Mouse (Mus musculus): ENCODE data around the gene Jmjd8.
A peak's percentile ranks its signal among the peaks of the same experiment; 100 is the strongest.
"Not testable (repeated sequence)": the region's sequence is repeated elsewhere in the genome, so short reads cannot be mapped to it uniquely, and the experiment has no call there.

Gene Jmjd8

GRCm38 (mm10) chr17:25828712-25829557 is at the start of gene Jmjd8:
Jmjd8 (plus strand) TSS chr17:25828867.
- DNase-seq (ENCODE audit: extremely low read depth, low read depth, low spot score) = no peak

- DNase-seq (ENCODE audit: extremely low read depth, low read depth, low spot score) = no peak
These were observed 47.3 kb upstream of the Jmjd8 start for GRCm38 (mm10) chr17:25781339-25781738.

GRCm38 (mm10) chr17:25783086-25783485 is 45.6 kb upstream of the Jmjd8 start:
- no peak for DNase-seq (ENCODE audit: extremely low read depth, low read depth, low spot score)

- no peak for DNase-seq (ENCODE audit: extremely low read depth, low read depth, low spot score)
These were observed 44.6 kb upstream of the Jmjd8 start for GRCm38 (mm10) chr17:25783861-25784574.

GRCm38 (mm10) chr17:25785281-25785745 is 43.4 kb upstream of the Jmjd8 start, which contains the start of gene Haghl:
Haghl (minus strand) TSS chr17:25785673.
- no peak for DNase-seq (ENCODE audit: extremely low read depth, low read depth, low spot score)

GRCm38 (mm10) chr17:25786280-25786679 is 42.4 kb upstream of the Jmjd8 start, which contains the start of gene Ccdc78:
Ccdc78 (plus strand) TSS chr17:25786580.
- DNase-seq (ENCODE audit: extremely low read depth, low read depth, low spot score) = no peak

- no peak for DNase-seq (ENCODE audit: extremely low read depth, low read depth, low spot score)
These were observed 41.7 kb upstream of the Jmjd8 start for GRCm38 (mm10) chr17:25786781-25787504.

DNA sequence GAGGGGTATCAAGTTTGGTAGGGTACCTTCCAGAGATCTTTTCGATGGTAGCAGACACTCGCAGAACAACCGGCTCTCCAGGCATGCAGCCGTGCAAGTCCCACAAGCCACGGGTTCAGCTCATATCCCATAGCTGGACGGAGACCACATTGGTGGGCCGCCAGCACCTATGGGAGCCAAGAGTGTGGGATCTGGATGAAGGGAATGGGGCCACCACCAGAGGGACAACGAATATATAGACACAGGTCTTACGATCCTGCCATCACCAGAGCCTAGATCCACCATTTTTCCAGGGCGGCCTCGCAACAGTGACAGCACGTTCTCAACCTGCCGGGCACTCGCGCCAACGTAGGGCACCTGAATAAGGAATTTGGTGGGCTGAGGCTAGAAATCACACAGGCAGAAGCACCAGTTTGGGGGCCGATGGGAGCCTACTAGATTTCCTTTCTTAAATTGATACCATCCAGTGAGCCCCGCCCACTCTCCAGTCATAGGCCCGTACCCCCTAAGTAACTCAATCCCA is 37.3 kb upstream of the Jmjd8 start:
- no peak for DNase-seq (ENCODE audit: extremely low read depth, low read depth, low spot score)

DNA sequence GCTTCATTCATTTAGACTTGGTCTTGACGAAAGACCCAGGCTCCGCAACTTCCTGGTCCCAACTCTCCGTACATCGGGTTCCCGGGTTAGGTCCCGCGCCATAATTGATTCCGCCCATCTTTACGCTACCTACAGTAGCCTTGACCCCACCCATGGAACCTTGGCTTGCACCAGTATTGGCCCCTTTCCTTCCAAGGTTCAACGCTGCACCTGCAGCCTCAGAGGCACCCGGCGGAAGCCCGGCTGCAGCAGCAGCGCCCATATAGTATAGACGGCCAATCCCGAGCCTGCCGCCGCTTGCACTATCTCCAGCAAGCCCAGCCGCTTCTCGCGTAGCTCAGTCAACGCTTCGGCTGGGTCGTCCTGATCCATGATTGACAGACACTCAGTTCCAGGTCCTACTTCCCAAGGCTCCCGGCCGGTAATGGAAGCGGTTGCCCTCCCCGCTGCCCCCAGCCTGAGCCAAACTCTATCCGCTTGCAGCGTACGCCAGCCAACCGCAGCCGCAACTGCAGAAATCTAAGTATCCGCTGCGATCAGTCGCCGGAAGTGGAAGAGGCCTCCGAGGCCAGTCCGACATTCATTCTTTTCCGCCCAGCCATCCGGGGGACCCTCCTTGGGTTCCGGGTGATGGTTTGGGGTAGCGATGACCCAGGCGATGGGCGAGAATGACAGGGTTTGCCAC is 36.7 kb upstream of the Jmjd8 start:
- peak; percentile 19 for DNase-seq (ENCODE audit: extremely low read depth, low read depth, low spot score)

DNA sequence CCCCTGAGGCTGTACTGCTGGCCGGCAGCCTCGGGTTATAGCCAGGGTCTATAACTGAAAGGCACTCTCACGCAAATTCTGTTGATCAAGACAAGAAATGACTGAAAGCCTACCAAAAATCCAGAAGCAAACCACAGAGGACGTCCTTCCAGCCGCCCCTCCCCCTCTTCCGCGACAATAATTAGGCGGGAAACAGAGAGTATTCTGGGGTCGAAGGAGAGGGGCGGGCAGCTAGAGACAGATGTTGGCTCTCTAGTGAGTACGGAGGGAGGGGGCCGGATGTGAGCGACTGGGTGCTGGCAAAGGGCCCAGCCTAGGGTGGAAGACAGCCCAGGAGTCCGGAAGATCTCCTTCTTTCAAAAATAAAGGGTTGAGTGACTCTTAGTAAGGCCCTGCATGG is 36.1 kb upstream of the Jmjd8 start, which contains the start of gene Fam173a:
Gene Fam173a (minus strand): TSS at position 287 of the 400 bp plus-strand sequence.
- no peak for DNase-seq (ENCODE audit: extremely low read depth, low read depth, low spot score)

- DNase-seq (ENCODE audit: extremely low read depth, low read depth, low spot score) = no peak
These were observed 34.5 kb upstream of the Jmjd8 start for GRCm38 (mm10) chr17:25794197-25794596.

GRCm38 (mm10) chr17:25794998-25795397 is 33.7 kb upstream of the Jmjd8 start:
- no peak for DNase-seq (ENCODE audit: extremely low read depth, low read depth, low spot score)

DNA sequence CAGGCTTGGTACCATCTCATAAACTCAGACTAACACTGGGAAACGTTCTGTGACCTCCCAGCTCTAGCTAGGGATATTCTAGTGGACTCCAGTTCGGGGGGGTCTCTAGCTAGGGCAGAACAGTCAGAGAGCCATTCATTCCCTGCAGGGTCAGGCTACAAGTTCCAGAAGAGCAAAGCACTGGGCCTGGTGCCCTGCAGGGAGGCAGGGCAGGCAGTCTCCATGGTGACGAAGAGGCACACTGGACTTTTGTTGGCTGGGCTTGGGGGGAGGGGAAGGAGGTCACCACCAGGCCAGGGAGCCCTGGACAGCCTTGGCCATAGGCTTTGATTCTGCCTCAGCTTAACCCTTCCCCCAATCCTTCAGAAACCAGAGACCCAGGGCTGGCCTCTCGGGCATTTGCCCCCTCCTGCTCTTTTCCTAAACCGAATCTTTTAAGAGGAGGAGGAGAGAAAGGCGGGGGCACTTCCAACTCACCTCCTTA is 33.0 kb upstream of the Jmjd8 start, which contains the start of gene AC134908.4:
Gene AC134908.4 (minus strand): TSS at position 51 of the 484 bp plus-strand sequence.
- no peak for DNase-seq (ENCODE audit: extremely low read depth, low read depth, low spot score)

DNA sequence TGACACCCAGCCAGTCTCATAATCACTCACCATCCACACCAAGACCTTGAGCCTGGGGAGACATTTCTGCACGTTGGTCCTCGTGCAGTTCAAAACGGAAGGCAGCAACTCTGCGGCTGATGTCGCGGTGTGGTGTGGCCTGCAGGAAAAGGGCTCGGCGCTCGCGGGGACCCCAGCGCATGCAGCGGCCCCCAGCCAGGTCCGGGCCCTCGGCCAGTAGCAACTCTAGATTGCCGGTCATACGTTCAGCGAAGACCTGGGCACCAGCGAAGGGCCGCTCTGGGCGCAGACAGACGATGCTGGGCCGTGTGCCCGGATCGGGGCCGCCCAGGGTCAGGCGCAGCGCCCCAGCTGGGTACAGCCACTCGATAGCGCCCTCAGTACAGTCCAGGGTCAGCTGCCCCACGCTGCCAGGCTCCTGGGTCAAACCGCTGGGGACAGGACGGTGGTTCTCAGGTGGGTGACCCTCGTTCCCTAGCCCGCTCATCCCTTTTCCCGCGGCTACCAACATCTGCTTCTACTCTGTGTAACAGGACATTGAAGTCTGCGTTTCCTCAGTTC is 32.4 kb upstream of the Jmjd8 start:
- no peak for DNase-seq (ENCODE audit: extremely low read depth, low read depth, low spot score)

DNA sequence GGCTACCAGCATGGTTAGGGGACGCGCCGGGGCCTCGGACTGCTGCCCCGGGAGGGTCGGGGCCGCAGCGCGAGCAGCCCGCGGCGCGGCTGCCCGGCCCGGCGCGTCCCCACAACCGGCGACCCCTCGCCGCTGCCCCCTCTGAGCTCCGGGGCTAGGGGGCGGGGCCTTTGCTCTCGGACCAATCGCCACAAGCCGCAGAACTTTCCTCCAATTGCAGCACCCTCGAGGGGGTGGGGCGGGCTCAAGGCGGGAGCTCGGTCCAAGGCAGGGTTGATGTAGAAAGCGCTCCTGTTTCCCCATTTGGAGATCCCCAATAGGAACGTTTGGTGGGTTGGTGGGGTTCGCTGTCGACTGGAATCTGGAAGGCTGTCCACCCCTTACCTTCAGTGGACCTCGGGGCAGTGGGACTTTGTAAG is 31.7 kb upstream of the Jmjd8 start, which contains the start of gene Metrn:
Gene Metrn (minus strand): TSS at position 186 of the 419 bp plus-strand sequence.
- no peak for DNase-seq (ENCODE audit: extremely low read depth, low read depth, low spot score)

DNA sequence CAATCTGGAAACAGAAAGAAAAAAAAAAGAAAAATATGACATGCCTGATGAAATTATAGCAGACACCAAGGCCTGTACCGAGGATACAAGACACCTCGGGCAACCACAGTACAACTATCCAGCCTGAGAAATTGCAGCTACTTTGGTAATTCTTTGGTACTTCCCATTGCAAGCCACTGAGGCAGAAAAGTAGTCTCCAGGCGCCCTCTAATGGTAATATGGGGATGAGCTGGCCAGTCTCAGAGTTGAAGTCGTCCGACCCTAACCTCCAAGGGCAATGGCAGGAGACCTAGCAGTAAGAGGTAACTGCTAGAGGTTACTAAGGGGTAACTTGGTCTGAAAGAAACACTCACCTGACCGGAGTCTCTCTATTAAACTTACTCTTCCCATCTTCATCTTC is 27.6 kb upstream of the Jmjd8 start:
- no peak for DNase-seq (ENCODE audit: extremely low read depth, low read depth, low spot score)

DNA sequence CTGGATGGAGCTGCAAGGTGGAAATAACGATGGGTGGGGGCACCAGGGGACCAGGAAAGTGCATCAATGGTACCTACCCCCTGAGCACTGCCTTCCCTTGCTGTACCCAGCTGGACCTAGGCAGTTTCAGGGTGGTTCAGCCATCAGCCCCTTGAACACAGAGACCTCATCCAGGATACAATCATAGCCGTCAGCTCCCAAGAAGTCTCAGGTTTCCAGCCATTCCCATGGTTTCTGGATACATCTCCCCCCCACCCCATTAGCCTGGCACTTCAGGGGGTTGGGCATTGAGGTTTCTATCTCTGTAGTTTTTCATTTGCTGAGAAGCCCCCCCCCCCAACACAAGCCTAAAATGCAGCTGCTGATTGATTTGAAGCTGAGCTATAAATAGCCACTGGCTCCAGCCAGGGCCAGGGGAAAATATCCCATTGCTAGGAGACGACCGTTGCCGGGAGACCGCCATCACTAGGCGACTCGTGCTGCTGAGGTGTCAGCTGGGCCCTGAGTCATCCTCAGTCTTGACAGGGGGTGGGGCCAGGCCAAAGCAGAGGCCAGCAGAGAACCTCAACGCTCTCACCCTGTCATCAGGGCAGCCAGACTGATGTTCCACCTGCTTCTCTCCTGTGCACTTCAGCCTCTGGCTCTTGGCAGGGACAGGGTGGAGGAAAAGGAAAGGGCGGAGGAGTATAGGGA is 25.7 kb upstream of the Jmjd8 start:
- DNase-seq (ENCODE audit: extremely low read depth, low read depth, low spot score) = no peak

DNA sequence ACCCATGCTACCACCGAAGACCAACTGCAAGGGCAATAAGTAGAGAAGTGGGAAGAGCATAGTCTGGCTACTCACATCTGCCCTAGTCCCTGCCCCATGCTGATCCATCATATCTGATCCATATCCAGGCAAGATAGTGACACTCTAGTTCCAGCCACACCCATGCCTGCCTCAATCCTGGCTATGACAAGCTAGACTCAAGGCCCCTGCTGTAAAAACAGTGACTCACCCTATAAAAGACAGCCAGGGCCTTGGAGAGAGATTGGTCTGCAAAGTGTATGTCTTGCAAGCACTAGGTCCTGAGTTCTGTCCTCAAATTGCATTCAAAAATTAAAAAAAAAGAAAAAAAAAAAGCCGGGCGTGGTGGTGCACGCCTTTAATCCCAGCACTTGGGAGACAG is 22.2 kb upstream of the Jmjd8 start:
- DNase-seq (ENCODE audit: extremely low read depth, low read depth, low spot score) = no peak

DNA sequence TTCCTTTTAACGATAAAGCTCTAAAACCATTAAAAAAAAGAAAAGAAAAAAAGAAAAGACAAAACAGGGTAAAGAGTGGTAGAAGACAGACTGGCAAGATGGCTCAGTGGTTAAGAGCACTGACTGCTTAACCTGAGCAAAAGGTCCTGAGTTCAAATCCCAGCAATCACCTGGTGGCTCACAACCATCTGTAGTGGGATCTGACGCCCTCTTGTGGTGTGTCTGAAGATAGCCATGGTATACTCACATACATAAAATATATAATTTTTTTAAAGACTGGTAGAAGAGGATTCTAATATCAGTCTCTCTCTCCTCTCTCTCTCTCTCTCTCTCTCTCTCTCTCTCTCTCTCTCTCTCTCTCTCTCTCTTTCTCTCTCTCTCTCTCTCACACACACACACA is 21.2 kb upstream of the Jmjd8 start:
- DNase-seq (ENCODE audit: extremely low read depth, low read depth, low spot score) = not testable (repeated sequence)

Measured in fat pad, adult 2 months (tissue).